Mouse (Mus musculus) limb, embryonic 11.5 days (tissue): Measurements from ENCODE around the gene Mafk. TPM values are rescaled to one million over a fixed set of nuclear protein-coding genes. Genes with fewer than 3 reads are reported as not detected.

Experiments used
- ATAC-seq: fragments of 200-750 bp; cut with Nextera tagmentation; 2 replicates; pipeline ENCODE4 v1.8.0; 2017; ENCODE audit warnings: low read depth; ENCODE audit not compliant: insufficient number of reproducible peaks, low FRiP score, low TSS enrichment
- DNase-seq: peaks from one replicate; pipeline ENCODE4 v3.0.0-alpha.2; 2015; ENCODE audit warnings: low spot score
- H3K27ac ChIP-seq: fragments of 300-500 bp; sonication (generic); replicated peaks from 2 replicates; pipeline ENCODE4 v1.5.1; 2014; ENCODE audit warnings: low read depth, mild to moderate bottlenecking, low read length
- H3K27me3 ChIP-seq: fragments of 300-500 bp; sonication (generic); 2 replicates; pipeline ENCODE4 v1.6.1; 2014; ENCODE audit warnings: mild to moderate bottlenecking, low read length, mixed read lengths; ENCODE audit not compliant: control insufficient read depth, insufficient read depth
- H3K36me3 ChIP-seq: fragments of 300-500 bp; sonication (generic); 2 replicates; pipeline ENCODE4 v1.6.1; 2014; ENCODE audit warnings: mild to moderate bottlenecking, low read length, moderate library complexity, mixed read lengths; ENCODE audit not compliant: control insufficient read depth, insufficient read depth
- H3K4me1 ChIP-seq: fragments of 300-500 bp; sonication (generic); 2 replicates; pipeline ENCODE4 v1.6.1; 2014; ENCODE audit warnings: low read length, mixed read lengths; ENCODE audit not compliant: control insufficient read depth, insufficient read depth
- H3K4me2 ChIP-seq: fragments of 300-500 bp; sonication (generic); 2 replicates; pipeline ENCODE4 v1.6.1; 2014; ENCODE audit warnings: low read depth, mild to moderate bottlenecking, moderate library complexity; ENCODE audit not compliant: severe bottlenecking
- H3K4me3 ChIP-seq: fragments of 300-500 bp; sonication (generic); 2 replicates; pipeline ENCODE4 v1.5.1; 2014; ENCODE audit warnings: low read depth, low read length
- H3K9ac ChIP-seq: fragments of 300-500 bp; sonication (generic); 2 replicates; pipeline ENCODE4 v1.6.1; 2014; ENCODE audit warnings: mild to moderate bottlenecking, low read length
- H3K9me3 ChIP-seq: fragments of 300-500 bp; sonication (generic); 2 replicates; pipeline ENCODE4 v1.6.1; 2016; ENCODE audit warnings: low read length; ENCODE audit not compliant: control insufficient read depth
- WGBS: fragments of 180-500 bp; shearing (Covaris S2); extraction: QIAGEN DNeasy Blood & Tissue Kit; methylation state at CpG from one replicate; pipeline ENCODE4 v1.1.7; 2014; 5-methylcytosine and 5-hydroxymethylcytosine counted together
- polyA plus RNA-seq: library from polyadenylated mRNA; unstranded; fragments of >200 nt; fragmentation: Nextera tagmentation; extraction: Ambion mirVana; gene quantifications from 2 replicates; pipeline ENCODE4 v1.2.1, GENCODE M21; 2014

Mafk gene
- polyA plus RNA-seq, 1 experiment from 2014 or later: 4.6 TPM

DNA sequence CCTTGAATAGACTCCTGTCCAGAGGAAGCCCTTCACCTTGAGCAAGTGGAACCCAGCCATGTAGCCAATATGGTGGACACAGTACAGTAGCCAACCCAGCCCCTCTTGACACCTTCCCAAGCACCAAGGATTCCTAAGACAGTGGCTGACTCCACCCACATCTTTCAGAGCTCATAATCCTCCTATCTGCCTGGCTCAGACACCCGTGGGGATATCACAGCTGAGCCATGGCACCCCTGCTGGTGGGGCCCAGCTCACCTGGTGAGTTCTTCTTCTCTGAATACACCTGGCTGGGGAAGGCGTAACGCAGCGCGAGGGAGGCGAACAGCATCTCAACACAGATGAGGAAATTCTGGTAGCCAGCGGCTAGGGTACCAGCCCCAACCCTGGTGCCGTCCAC lies 14.6 kb downstream of the Mafk start:
- Histone ChIP-seq H3K4me2 (no peak overlapping the region), H3K9ac (no peak overlapping the region), H3K27me3 (no peaks in the 10 kb centered on the region), H3K4me3 (no peak overlapping the region), H3K4me1 (peaks cover 8% of the 10 kb centered on the region; the same call in 1 of the 2 replicates), H3K36me3 (no peaks in the 10 kb centered on the region), H3K9me3 (no peaks in the 10 kb centered on the region), H3K27ac (no peak overlapping the region)
- 88% methylated on average over 8 of the region's 8 CpGs for WGBS
- ATAC-seq: no peak
- DNase-seq: no peak

DNA sequence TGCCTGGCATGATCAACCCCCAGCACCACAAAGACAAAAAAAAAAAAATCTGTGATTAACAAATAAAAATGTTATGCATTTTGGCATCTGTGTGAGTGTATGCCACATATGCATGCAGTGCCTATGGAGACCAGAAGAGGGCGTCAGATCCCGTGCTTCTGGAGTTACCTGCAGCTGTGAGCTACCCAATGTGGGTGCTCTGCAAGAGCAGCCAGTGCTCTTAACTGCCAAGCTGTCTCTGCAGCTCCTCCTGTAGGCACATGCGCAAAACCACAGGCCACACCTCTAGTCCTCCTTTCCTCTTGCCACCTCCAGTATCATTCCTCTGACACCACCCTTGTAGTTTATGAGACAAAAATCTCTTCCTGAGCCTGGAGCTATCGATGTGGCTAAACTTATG lies 18.1 kb downstream of the Mafk start:
- H3K27me3 ChIP-seq: peaks cover 20% of the 10 kb centered on the region
- H3K9me3 ChIP-seq: no peaks in the 10 kb centered on the region
- ATAC-seq (no peak), DNase-seq (no peak)
- no peak overlapping the region for H3K27ac ChIP-seq
- no peak overlapping the region for H3K4me3 ChIP-seq
- no peak overlapping the region for H3K9ac ChIP-seq
- WGBS: 55% methylated on average over 4 of the region's 4 CpGs
- H3K36me3 ChIP-seq: no peaks in the 10 kb centered on the region
- no peaks in the 10 kb centered on the region for H3K4me1 ChIP-seq
- H3K4me2 ChIP-seq: no peak overlapping the region

DNA sequence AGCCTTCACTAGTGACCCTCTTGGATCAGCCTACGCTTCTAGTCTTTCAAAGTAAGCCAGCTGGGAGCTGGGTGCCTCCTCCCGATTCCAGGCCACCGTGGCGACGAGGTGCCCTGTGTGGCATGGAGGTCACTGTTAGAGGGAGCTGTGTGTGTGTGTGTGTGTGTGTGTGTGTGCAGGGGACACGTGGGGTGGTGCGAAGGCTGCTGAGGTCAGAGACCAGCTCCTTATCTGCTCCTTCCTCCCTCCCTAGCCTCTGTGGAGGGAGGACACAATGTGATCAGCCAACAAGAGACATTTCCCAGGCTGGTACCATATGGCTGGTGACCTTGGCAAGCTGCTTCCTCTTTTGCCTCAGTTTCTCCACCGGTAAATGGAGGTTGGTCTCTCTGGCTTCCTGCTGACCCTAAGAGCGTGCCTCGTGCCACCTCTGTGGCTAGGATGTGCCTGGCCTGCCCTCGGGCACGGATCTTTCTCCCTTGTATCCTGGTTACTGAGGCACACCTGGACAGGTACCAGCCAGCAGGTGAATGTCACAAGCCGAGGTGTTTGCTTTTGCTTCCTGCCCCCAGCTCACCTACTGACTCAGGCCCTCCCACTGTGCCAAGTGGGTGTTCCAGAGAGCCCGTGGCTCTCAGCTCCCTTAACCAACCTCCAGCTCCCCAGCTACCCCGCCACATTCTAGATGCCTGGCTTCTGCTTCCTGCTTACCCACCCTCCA lies 20.5 kb downstream of the Mafk start:
- Histone ChIP-seq H3K4me1 (no peaks in the 10 kb centered on the region), H3K27ac (no peak overlapping the region), H3K27me3 (peaks cover 31% of the 10 kb centered on the region), H3K9ac (no peak overlapping the region), H3K9me3 (no peaks in the 10 kb centered on the region), H3K36me3 (no peaks in the 10 kb centered on the region), H3K4me3 (no peak overlapping the region), H3K4me2 (no peak overlapping the region)
- no peak for DNase-seq
- ATAC-seq: no peak
- WGBS: 86% methylated on average over 15 of the region's 15 CpGs

DNA sequence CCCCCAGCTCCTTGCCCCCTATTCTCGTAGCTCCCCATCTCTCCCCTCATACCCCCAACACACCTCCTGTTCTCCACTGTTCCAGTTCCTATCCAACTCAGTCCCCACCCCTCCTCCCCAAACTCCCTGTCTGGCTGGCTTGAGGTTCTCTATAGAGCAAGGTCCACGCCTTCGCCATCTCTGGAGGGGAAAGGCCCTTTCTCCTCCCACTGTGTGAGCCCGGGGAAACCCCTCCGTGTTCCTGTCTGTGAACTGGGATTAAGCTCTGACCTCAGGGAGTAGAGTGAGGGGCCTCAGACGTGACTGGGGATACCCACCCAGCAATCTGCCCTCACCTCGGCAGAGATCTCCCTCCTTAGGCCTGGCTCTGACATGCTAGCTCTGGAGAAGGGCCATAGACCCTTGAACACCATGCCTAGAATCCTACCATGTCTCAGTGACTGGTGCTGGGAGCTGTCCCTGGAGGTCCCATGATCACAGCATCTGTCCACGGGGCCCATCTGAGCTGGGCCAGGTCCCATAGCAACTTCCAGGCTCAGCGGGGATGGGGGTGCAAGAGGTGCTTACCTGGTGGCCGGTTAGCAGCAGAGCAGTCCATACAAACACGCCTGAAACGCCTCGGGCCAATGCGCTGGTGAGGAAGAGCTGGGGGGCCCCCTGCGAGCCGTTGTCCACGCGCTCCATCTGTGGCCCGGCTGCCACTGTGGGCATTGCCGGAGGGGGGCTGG lies 21.2 kb downstream of the Mafk start:
- Histone ChIP-seq H3K9ac (no peak overlapping the region), H3K4me3 (no peak overlapping the region), H3K4me1 (no peaks in the 10 kb centered on the region), H3K9me3 (no peaks in the 10 kb centered on the region), H3K36me3 (no peaks in the 10 kb centered on the region), H3K27ac (no peak overlapping the region), H3K27me3 (peaks cover 31% of the 10 kb centered on the region), H3K4me2 (no peak overlapping the region)
- DNase-seq (no peak), ATAC-seq (no peak)
- WGBS: 73% methylated on average over 20 of the region's 20 CpGs

DNA sequence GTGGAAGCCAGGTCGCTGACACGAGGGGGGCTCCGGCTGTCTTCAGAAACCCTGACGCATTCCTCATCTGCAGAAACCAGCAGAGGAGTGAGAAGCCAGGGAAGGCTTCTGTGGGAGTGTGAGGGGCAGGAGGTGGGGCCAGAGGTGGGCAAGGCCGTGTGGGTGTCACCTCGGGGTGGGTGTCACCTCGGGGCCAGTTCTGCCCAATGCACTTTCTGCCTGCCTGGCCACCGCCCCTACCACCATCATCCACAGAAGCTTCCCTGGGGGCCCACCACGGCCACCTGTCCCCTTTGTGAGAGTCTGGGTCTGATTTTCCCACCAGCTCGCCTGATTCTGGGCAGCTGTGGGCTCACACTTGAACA lies 21.8 kb downstream of the Mafk start:
- Histone ChIP-seq H3K9ac (no peak overlapping the region), H3K4me2 (no peak overlapping the region), H3K27ac (no peak overlapping the region), H3K27me3 (peaks cover 31% of the 10 kb centered on the region), H3K4me1 (no peaks in the 10 kb centered on the region), H3K36me3 (no peaks in the 10 kb centered on the region), H3K4me3 (no peak overlapping the region), H3K9me3 (no peaks in the 10 kb centered on the region)
- DNase-seq: no peak
- no peak for ATAC-seq
- 33% methylated on average over 9 of the region's 10 CpGs for WGBS

DNA sequence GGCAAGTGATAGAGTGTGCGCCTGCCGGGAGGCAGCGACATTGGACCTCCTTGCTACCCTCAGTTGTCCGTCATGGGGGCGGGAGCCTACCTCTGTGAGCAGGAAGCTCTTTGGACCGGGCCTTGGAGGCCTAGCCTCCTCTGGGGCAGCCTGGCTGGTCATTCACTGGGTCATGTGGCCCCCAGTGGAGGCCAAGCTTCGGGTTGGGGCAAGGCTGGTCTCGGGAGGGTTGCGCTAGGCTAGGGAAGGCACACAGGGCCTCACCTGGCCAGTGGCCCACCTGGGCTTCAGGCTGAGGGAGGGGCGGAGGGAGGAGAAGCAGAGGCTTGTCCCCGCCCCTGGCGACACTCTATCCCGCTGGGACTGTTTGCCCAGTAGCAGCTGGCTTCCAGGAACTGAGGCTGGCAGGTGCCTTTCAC lies 22.7 kb downstream of the Mafk start:
- no peak for DNase-seq
- H3K4me2 ChIP-seq: no peak overlapping the region

DNA sequence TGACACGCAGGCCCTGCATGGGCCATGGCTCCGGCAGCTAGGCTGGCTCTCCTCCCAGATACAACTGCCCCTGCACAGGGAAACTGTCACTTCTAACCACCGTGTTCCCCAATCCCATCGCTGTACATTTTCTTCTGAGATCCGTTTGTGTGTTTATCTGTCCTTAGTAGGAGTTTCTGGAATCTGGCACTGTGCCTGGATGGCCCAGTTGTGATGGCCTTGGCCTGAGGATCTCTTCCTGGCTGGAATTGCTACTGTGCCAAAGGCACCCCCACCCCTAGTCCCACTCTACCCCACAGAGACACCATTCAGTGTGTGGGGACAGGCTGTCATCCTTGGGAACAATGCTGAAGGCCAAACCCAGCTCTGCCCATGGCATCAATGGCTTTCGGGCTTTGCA lies 24.7 kb downstream of the Mafk start:
- Histone ChIP-seq H3K4me3 (no peak overlapping the region), H3K9ac (no peak overlapping the region), H3K4me2 (no peak overlapping the region), H3K27ac (no peak overlapping the region), H3K36me3 (no peaks in the 10 kb centered on the region), H3K27me3 (peaks cover 31% of the 10 kb centered on the region), H3K4me1 (no peaks in the 10 kb centered on the region), H3K9me3 (no peaks in the 10 kb centered on the region)
- WGBS: 81% methylated on average over 6 of the region's 6 CpGs
- no peak for DNase-seq
- no peak for ATAC-seq

More for the DNA sequence above, 22.7 kb downstream of the Mafk start:
- no peak for ATAC-seq
- Histone ChIP-seq H3K27me3 (peaks cover 31% of the 10 kb centered on the region), H3K9ac (no peak overlapping the region), H3K9me3 (no peaks in the 10 kb centered on the region), H3K27ac (no peak overlapping the region), H3K36me3 (no peaks in the 10 kb centered on the region), H3K4me1 (no peaks in the 10 kb centered on the region), H3K4me3 (no peak overlapping the region)
- 6% methylated on average over 13 of the region's 13 CpGs for WGBS

DNA sequence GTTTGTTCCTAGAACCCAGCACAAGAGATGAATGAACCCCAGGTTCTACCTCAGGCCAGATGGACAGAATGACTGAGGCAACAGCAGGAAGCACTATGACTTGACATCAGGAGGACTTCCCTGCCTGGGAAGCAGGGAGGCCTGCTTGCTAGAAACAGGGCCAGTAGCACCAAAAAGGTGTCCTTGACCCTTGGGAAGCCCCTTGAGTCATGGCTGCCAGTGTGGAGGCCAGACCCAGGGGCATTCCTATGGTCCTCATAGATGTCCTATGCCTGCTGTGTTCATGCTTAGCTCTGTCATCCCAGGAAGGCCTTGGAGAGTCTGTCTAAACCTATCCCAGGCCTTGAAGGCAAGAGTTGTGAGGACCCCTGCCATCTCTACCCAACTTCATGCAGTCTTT lies 25.1 kb downstream of the Mafk start:
- Histone ChIP-seq H3K9me3 (no peaks in the 10 kb centered on the region), H3K27ac (no peak overlapping the region), H3K27me3 (peaks cover 31% of the 10 kb centered on the region), H3K4me3 (no peak overlapping the region), H3K9ac (no peak overlapping the region), H3K36me3 (no peaks in the 10 kb centered on the region), H3K4me2 (no peak overlapping the region), H3K4me1 (no peaks in the 10 kb centered on the region)
- no peak for DNase-seq
- no peak for ATAC-seq
